Mouse (Mus musculus) intestine, postnatal 0 days (tissue): ENCODE results near the gene Sat2. TPM values are rescaled to one million over a fixed set of nuclear protein-coding genes. Genes with fewer than 3 reads are reported as not detected.
A peak's percentile ranks its signal among the peaks of the same experiment; 100 is the strongest.

Source experiments
- ATAC-seq: fragments of 200-750 bp; cut with Nextera tagmentation; 2 replicates; pipeline ENCODE4 v1.8.0; 2017; ENCODE audit warnings: mild to moderate bottlenecking, moderate TSS enrichment, moderate library complexity
- H3K27ac ChIP-seq: fragments of 300-500 bp; sonication (generic); 2 replicates; pipeline ENCODE4 v1.5.1; 2014; ENCODE audit warnings: mild to moderate bottlenecking, low read depth, low read length, moderate library complexity
- H3K27me3 ChIP-seq: fragments of 300-500 bp; sonication (generic); replicated peaks from 2 replicates; pipeline ENCODE4 v1.6.1; 2014; ENCODE audit warnings: low read length, mixed read lengths; ENCODE audit not compliant: control insufficient read depth, insufficient read depth
- H3K36me3 ChIP-seq: fragments of 300-500 bp; sonication (generic); 2 replicates; pipeline ENCODE4 v1.6.1; 2014; ENCODE audit warnings: mild to moderate bottlenecking, moderate library complexity; ENCODE audit not compliant: control insufficient read depth, insufficient read depth
- H3K4me1 ChIP-seq: fragments of 300-500 bp; sonication (generic); replicated peaks from 2 replicates; pipeline ENCODE4 v1.6.1; 2014; ENCODE audit warnings: antibody characterized with exemption, low read length, mixed read lengths; ENCODE audit not compliant: control insufficient read depth, insufficient read depth
- H3K4me2 ChIP-seq: fragments of 300-500 bp; sonication (generic); replicated peaks from 2 replicates; pipeline ENCODE4 v1.6.1; 2014; ENCODE audit warnings: low read depth, mild to moderate bottlenecking, moderate library complexity
- H3K4me3 ChIP-seq: fragments of 300-500 bp; sonication (generic); 2 replicates; pipeline ENCODE4 v1.5.1; 2014; ENCODE audit warnings: low read depth, low read length
- H3K9ac ChIP-seq: fragments of 300-500 bp; sonication (generic); 2 replicates; pipeline ENCODE4 v1.6.1; 2014; ENCODE audit warnings: mild to moderate bottlenecking, low read depth, low read length
- H3K9me3 ChIP-seq: fragments of 300-500 bp; sonication (generic); 2 replicates; pipeline ENCODE4 v1.6.1; 2016; ENCODE audit warnings: mixed run types; ENCODE audit not compliant: control insufficient read depth
- CTCF ChIP-seq: sonication (generic); IDR thresholded peaks from 2 replicates; pipeline ENCODE4 v1.5.1; 2016; ENCODE audit warnings: low read depth, mild to moderate bottlenecking, control low read depth, antibody characterized with exemption, moderate library complexity
- WGBS: fragments of 180-500 bp; shearing (Covaris S2); extraction: QIAGEN DNeasy Blood & Tissue Kit; methylation state at CpG from one replicate; pipeline ENCODE4 v1.1.7; 2014; 5-methylcytosine and 5-hydroxymethylcytosine counted together
- polyA plus RNA-seq: library from polyadenylated mRNA; unstranded; fragments of >200 nt; fragmentation: Nextera tagmentation; extraction: Ambion mirVana; gene quantifications from 2 replicates; pipeline ENCODE4 v1.2.1, GENCODE M21; 2015

The Sat2 gene
- polyA plus RNA-seq, 1 experiment from 2014 or later = 34.1 TPM

DNA sequence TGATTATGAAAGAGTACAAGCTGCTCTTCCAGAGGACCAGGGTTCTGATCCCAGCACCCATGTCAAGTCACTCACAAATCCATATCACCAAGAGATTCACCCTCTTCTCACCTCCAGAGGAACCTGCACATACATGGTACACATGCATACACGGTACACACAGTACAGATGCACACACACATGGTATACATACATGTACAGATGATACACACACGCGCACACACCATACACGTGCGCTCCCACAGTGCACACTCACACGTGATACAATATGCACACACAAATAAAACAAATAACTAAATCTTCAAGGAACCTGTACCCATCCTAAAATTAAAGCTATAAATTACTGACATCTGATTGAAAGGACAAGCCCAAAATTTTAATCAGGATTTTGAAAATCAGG, 27.0 kb upstream of the Sat2 start:
- H3K36me3 ChIP-seq = peaks cover 26% of the 10 kb centered on the region
- no peak overlapping the region for H3K4me3 ChIP-seq
- no peak overlapping the region for H3K4me2 ChIP-seq
- 96% methylated on average over 6 of the region's 6 CpGs for WGBS
- ATAC-seq = no peak
- no peak overlapping the region for H3K9ac ChIP-seq
- H3K9me3 ChIP-seq = no peaks in the 10 kb centered on the region
- H3K27ac ChIP-seq = no peak overlapping the region
- TF ChIP-seq CTCF = no peak
- no peaks in the 10 kb centered on the region for H3K4me1 ChIP-seq
- no peaks in the 10 kb centered on the region for H3K27me3 ChIP-seq

- Histone ChIP-seq H3K4me1 (0 out of 2 replicates have a peak, but pooled peaks cover 4% of the 10 kb centered on the region), H3K27me3 (peaks cover 8% of the 10 kb centered on the region; the same call in 1 of the 2 replicates), H3K4me2 (0 out of 2 replicates have a peak overlapping the region, but pooled peaks have one; percentile 17), H3K36me3 (no peaks in the 10 kb centered on the region), H3K4me3 (no peak overlapping the region), H3K27ac (no peak overlapping the region), H3K9me3 (no peaks in the 10 kb centered on the region), H3K9ac (no peak overlapping the region)
- ATAC-seq = no peak
- WGBS = 14% methylated on average over 9 of the region's 9 CpGs
- TF ChIP-seq CTCF = no peak; the same call in 1 of the 2 replicates
These were observed 22.4 kb upstream of the Sat2 start for GRCm38 (mm10) chr11:69599436-69599835.

- no peak for TF ChIP-seq CTCF
- 0 out of 2 replicates have a peak, but pooled peaks cover 7% of the 10 kb centered on the region for H3K4me1 ChIP-seq
- ATAC-seq = no peak
- no peaks in the 10 kb centered on the region for H3K9me3 ChIP-seq
- no peak overlapping the region for H3K9ac ChIP-seq
- WGBS = 22% methylated on average over 6 of the region's 6 CpGs
- H3K27me3 ChIP-seq = peaks cover 14% of the 10 kb centered on the region
- no peaks in the 10 kb centered on the region for H3K36me3 ChIP-seq
- peak overlapping the region; percentile 17; the same call in 1 of the 2 replicates for H3K4me2 ChIP-seq
- no peak overlapping the region for H3K4me3 ChIP-seq
- H3K27ac ChIP-seq = peak overlapping the region; percentile 50; the same call in 1 of the 2 replicates
These were observed 21.7 kb upstream of the Sat2 start for GRCm38 (mm10) chr11:69600098-69600497.

- H3K9me3 ChIP-seq = no peaks in the 10 kb centered on the region
- peaks cover 21% of the 10 kb centered on the region for H3K27me3 ChIP-seq
- WGBS = 47% methylated on average over 3 of the region's 3 CpGs
- no peak overlapping the region for H3K4me2 ChIP-seq
- H3K9ac ChIP-seq = no peak overlapping the region
- ATAC-seq = no peak
- no peak for TF ChIP-seq CTCF
- no peak overlapping the region for H3K4me3 ChIP-seq
- no peak overlapping the region for H3K27ac ChIP-seq
- no peaks in the 10 kb centered on the region for H3K36me3 ChIP-seq
- H3K4me1 ChIP-seq = 0 out of 2 replicates have a peak, but pooled peaks cover 14% of the 10 kb centered on the region
These were observed 20.1 kb upstream of the Sat2 start for GRCm38 (mm10) chr11:69601768-69602167.

DNA sequence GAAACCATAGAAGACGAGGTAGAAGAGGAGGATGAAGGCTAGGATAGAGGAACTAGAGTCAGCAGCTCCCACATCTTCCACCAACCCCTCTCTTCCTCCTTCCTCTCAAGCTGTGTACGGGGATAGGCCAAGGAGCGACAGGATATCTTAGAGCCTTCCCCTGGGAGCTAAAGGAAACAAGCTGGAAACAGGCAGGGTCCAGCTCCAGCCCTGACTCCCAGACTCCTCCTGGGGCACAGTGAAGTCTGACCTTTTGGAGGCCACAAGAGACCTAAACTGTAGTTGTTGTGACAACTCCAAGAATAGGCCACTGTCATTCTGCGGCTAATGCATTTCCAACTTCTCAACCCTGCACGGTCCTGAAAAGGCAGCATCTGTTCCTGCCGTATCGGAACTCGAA, 18.3 kb upstream of the Sat2 start:
- Histone ChIP-seq H3K4me3 (no peak overlapping the region), H3K4me1 (0 out of 2 replicates have a peak, but pooled peaks cover 14% of the 10 kb centered on the region), H3K9ac (no peak overlapping the region), H3K27ac (no peak overlapping the region), H3K27me3 (peaks cover 21% of the 10 kb centered on the region), H3K9me3 (no peaks in the 10 kb centered on the region), H3K4me2 (no peak overlapping the region), H3K36me3 (no peaks in the 10 kb centered on the region)
- ATAC-seq = no peak
- TF ChIP-seq CTCF = no peak
- 78% methylated on average over 8 of the region's 8 CpGs for WGBS

GRCm38 (mm10) chr11:69604347-69604746, 17.5 kb upstream of the Sat2 start:
- Histone ChIP-seq H3K36me3 (no peaks in the 10 kb centered on the region), H3K4me1 (0 out of 2 replicates have a peak, but pooled peaks cover 14% of the 10 kb centered on the region), H3K9me3 (no peaks in the 10 kb centered on the region), H3K9ac (peak overlapping the region; percentile 60; the same call in 1 of the 2 replicates), H3K4me3 (peak overlapping the region; percentile 57), H3K27ac (no peak overlapping the region), H3K4me2 (peak overlapping the region; percentile 92), H3K27me3 (peaks cover 21% of the 10 kb centered on the region)
- WGBS = 56% methylated on average over 3 of the region's 3 CpGs
- ATAC-seq = no peak
- TF ChIP-seq CTCF = no peak
